Mouse (Mus musculus) Muller cell, postnatal 12 days (primary cell): Measurements from ENCODE around the gene Chm.
A peak's percentile ranks its signal among the peaks of the same experiment; 100 is the strongest.
"Not testable (repeated sequence)": the region's sequence is repeated elsewhere in the genome, so short reads cannot be mapped to it uniquely, and the experiment has no call there.

ENCODE experiments used
- DNase-seq: peaks from one replicate; pipeline ENCODE4 v3.0.0-alpha.2; 2015; ENCODE audit errors: inconsistent ontology term

The Chm gene

GRCm38 (mm10) chrX:113185230-113185985 lies at the start of gene Chm:
TSS of gene Chm (minus strand) at chrX:113185517.
- DNase-seq: peak; percentile 79

GRCm38 (mm10) chrX:113193901-113194300 lies 8.6 kb upstream of the Chm start:
- DNase-seq: peak; percentile 94

- DNase-seq: peak; percentile 30
Measured at GRCm38 (mm10) chrX:113184569-113185229, 618 bp downstream of the Chm start.

- DNase-seq: not testable (repeated sequence)
Measured at GRCm38 (mm10) chrX:113180856-113181255, 4.5 kb downstream of the Chm start.

- DNase-seq: no peak
Measured at GRCm38 (mm10) chrX:113172766-113173165, 12.6 kb downstream of the Chm start.

- DNase-seq: no peak
Measured at GRCm38 (mm10) chrX:113172271-113172670, 13.0 kb downstream of the Chm start.

- no peak for DNase-seq
Measured at GRCm38 (mm10) chrX:113160268-113160860, 25.0 kb downstream of the Chm start.

GRCm38 (mm10) chrX:113084171-113084570 lies 101.1 kb downstream of the Chm start:
- DNase-seq: no peak

- no peak for DNase-seq
Measured at GRCm38 (mm10) chrX:113076053-113076452, 109.3 kb downstream of the Chm start.

GRCm38 (mm10) chrX:113074823-113075222 lies 110.5 kb downstream of the Chm start:
- no peak for DNase-seq

GRCm38 (mm10) chrX:113003621-113004020 lies 181.7 kb downstream of the Chm start:
- no peak for DNase-seq

- peak; percentile 6 for DNase-seq
Measured at GRCm38 (mm10) chrX:113002192-113002591, 183.1 kb downstream of the Chm start.
